Mouse (Mus musculus) duodenum, adult 2 months (tissue): ENCODE measurements around the gene Timm17b. TPM values are rescaled to one million over a fixed set of nuclear protein-coding genes. Genes with fewer than 3 reads are reported as not detected.

Source experiments
- polyA plus RNA-seq: library from polyadenylated mRNA; depleted of rRNA; stranded (reverse); fragments of >200 nt; gene quantifications from 2 replicates; pipeline ENCODE4 v1.2.3, GENCODE M21; 2012; ENCODE audit warnings: low replicate concordance; rRNA removed

Gene Timm17b
- 50.6 and 53.9 TPM in 2 replicates for polyA plus RNA-seq

DNA sequence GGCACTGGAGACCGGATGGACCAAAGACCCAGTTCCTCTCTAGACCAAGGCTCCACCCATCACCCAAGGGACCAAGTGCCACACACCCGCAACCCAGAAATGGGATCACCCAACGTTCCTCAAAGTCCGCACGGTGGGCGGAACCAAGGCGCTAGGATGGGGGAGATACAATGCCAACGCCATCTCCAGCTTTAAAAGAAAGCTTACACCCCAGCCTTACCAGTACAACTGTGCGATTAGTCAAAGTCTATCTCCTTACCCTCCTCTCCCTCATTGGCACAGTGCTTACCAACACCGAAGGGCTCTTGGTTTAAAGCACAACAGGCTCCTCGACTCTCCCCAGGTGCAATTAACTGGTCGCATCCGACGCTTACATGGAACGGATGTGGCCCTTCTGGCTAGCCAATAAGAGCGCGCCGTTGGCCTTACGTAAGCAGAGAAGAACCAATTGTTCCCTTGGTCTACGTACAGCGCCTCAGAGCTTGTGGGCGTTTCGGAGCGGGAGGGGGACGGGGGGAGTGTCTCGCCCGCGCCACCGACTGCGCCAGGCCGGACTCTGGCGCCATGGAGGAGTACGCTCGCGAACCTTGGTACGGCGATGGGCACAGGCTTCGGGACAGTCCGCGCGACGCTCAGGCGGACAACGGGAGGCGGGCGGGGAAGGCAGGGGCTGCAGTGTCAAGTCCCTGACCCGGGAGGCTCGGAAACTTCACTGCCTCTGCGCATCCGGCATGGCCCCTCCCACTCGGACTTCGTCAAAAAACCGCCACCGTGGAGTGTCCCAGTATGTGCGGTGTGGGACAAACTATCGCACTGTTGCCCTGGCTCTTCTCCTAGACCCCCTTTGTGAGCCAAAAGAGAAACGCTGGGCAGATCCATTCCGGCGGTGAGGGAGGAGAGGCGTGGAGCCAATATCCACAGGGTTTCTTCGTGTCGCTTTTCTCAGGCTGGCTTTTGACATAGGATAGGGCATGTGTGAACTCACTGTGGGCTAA is at the start of gene Timm17b, which contains the start of gene Pqbp1:
Gene Timm17b (plus strand): TSS at position 478 of the 995 bp plus-strand sequence.
Gene Pqbp1 (minus strand): TSS at position 390 of the 995 bp plus-strand sequence.

DNA sequence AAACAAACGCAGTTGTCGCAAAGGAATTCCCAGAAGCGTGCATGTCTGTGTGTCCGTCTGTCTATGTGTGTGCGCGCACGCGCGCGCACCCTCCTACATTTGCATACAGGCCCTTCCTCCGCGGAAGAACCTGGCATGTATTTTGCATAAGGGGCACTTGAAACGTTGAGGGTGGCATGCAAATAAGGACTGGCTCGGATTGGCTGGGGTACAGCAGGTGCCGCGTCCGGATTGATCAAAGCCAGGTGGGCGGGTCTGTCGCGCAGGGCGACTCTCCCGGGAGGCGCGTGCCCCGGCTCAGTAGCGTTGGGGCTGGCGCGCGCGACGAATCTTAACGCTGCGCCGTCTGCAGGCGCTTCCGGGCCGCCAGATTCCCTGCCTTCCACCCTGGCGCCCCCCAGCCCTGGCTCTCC is 21.1 kb upstream of the Timm17b start, which contains the start of gene Pim2:
Gene Pim2 (plus strand): TSS at position 256 of the 413 bp plus-strand sequence.

DNA sequence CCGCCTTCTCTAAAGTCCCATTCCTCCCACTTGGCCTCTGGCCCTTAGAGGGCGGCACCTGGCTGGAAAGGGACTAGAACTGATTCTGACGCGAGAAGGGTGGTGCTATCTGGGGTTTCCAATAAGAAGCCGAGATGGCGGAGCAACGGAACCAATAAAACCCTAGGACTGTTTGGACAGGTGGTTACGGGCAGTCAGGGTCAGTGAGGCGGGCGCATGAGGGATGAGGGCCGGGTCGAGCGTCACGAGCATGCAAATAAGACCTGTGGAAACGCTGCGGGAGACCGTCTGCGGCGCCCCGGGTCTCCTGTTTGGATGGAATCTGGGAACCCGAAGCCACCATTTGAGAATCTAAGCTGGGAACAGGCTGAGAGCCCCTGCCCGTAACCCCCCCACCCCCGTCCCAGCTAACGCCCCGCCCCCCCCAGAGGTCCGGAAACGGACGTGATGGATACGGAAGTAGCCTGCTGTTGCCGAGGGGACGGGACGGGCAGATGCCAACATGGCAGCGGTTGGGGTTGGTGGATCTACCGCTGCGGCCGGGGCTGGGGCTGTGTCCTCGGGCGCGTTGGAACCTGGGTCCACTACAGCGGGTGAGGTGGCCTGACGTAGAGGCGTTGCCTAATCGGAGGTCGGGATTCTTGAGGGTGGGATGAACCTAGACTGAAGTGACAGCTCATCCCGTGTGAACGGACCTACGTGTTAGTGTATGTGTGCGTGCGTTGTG is 15.2 kb upstream of the Timm17b start, which contains the start of gene Slc35a2:
Gene Slc35a2 (plus strand): TSS at position 188 of the 727 bp plus-strand sequence.

DNA sequence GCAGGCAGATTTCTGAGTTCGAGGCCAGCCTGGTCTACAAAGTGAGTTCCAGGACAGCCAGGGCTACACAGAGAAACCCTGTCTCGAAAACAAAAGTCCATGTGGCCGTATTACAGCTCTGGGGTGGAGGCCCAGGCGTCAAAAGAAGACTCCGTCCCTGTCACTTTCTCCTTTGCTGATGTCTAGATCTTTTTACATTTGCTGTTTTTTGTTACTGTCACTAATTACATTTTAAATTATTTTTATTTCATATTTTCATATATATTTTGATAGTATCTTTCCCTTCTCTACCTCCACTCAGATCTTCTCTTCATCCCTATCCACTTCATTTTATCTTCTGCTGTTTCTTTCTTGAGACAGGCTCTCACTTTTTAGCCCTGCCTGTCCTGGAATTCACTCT is 8.6 kb downstream of the Timm17b start, which contains the start of gene Gm10491:
Gene Gm10491 (minus strand): TSS at position 101 of the 400 bp plus-strand sequence.

DNA sequence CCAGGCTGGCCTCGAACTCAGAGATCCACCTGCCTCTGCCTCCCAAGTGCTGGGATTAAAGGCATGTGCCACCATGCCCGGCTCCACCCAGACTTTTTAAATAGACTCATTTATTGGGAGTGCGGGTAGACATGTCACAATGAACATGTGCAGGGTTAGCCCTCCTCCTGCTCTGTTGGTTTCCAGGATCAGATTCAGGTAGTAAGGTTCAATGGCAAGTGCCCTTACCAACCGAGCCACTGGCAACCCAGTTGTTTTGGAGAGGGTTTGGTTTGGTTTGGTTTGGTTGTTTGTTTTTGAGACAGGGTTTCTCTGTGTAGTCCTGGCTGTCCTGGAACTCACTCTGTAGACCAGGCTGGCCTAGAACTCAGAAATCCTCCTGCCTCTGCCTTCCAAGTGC is 10.1 kb downstream of the Timm17b start, which contains the start of gene Gm10490:
Gene Gm10490 (plus strand): TSS at position 301 of the 400 bp plus-strand sequence.

DNA sequence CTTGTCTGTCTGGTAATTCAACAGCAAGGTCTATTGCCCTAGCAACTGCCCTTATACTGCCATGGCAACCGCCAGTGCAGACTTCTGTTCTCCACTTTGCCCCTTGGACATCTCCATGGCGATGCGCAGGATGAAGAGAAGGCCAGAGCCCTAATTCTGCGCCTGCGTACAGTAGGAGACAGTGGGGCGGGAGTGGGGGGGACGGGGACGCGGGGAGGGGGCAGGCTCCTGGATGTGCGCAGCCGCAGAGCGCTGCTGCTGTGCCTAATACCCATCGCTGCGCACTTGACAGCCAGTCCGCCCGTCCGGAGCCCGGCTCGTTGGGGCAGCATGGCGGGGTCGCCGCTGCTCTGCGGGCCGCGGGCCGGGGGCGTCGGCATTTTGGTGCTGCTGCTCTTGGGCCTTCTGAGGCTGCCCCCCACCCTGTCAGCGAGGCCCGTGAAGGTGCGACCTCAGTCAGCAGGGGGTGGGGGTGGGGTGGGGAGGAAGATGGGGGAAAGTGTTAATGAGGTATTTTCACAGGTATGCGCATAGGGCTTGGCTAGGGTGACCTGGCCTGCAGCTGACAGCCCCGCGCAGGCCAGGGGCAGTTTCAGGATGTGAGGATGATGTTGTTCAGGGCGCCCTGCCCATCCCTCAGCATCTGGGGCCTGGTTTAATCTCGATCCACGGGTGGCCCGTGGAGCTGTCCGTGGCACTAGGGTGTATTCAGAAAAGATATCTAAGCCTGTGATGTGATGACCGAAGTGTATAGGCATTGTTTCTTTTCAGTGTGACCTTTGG is 20.6 kb downstream of the Timm17b start, which contains the start of gene Pcsk1n:
Gene Pcsk1n (plus strand): TSS at position 222 of the 783 bp plus-strand sequence.

DNA sequence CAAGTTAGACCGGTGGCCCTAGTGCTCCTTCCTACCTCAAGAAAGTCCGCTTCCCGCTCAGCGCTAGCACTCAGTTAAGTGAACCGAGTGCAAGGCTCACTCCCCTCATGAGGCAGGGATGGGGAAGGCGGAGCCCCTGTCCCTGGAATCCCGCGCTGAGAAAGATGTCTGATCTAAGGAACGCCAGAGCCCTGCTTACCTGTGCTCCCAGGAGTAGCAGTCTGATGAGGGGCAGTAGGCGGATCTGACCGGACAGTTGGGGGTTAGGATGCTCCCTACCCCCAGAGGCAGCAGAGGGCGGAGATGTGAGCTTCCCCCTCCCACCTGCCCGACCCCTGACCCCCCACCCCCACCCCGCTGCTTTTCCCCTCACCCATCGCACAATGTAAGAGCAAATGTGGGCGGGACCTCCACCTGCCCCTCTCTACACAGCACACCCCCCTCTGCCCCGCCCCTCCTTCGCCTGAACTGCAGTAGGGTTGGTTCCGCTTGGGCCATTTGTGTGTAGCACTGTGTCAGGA is 29.2 kb downstream of the Timm17b start, which contains the start of gene Eras:
Gene Eras (minus strand): TSS at position 338 of the 521 bp plus-strand sequence.

DNA sequence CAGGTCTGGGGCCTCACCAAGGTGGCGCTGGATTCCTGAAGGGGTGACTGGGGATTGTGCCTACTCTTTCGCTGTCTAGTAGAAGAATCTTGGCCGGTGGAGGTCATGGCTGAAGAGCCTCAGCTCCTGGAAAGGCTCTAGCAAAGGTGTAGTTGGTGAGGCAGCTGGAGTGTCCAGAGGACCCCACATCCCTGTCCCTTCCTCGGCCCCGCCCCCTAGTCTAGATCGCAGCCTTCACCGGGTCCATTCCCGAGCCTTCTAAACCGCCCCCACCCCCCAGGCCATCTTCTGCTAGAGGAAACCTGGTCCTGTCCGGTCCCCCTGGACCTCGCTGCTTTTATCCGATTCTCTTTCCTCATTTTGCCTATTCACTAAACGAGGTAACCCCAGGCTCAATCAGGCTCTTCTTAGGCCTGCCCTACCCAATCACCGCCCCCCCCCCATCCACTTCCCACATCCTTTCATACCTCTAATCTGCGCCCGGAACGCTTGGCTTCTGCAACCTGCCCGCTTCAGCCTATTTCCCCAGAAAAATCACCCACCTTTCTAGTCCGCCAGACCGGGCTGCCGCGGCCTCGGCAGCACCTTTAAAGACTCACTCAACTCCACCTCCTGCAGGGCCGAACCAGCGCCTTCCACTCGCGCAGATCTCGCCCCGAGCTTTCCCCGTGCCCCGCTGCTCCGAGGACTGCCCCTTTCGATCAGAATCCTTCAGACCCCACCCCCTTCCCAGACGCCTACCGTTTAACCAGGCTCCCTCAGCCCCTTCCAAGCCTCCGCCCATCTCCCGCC is 48.1 kb downstream of the Timm17b start, which contains the start of gene Hdac6:
Gene Hdac6 (minus strand): TSS at position 782 of the 792 bp plus-strand sequence.

Other genes with a start within 250 kb of the Timm17b start
- 12.6 and 29.4 TPM in 2 replicates for gene Prickle3, start 242.1 kb upstream of the Timm17b start, polyA plus RNA-seq
- 79.9 and 101 TPM in 2 replicates for gene Plp2, start 228.0 kb upstream of the Timm17b start, polyA plus RNA-seq
- gene Magix, start 218.1 kb upstream of the Timm17b start, polyA plus RNA-seq, result 1.8 and 1.9 TPM in 2 replicates
- gene Gpkow, start 202.2 kb upstream of the Timm17b start, polyA plus RNA-seq, result 1.0 and 1.8 TPM in 2 replicates
- 25.3 and 29.7 TPM in 2 replicates for gene Wdr45, start 185.0 kb upstream of the Timm17b start, polyA plus RNA-seq
- gene Gm45208, start 177.1 kb upstream of the Timm17b start, polyA plus RNA-seq, result 0.74 and 2.9 TPM in 2 replicates
- 54.9 and 59.3 TPM in 2 replicates for gene Praf2, start 170.9 kb upstream of the Timm17b start, polyA plus RNA-seq
- 25.1 and 46.4 TPM in 2 replicates for gene Ccdc120, start 148.5 kb upstream of the Timm17b start, polyA plus RNA-seq
- 20.6 and 27.4 TPM in 2 replicates for gene Tfe3, start 136.8 kb upstream of the Timm17b start, polyA plus RNA-seq
- gene Gripap1, start 109.6 kb upstream of the Timm17b start, polyA plus RNA-seq, result 12.0 and 13.5 TPM in 2 replicates
- 0.60 and 0.85 TPM in 2 replicates for gene Kcnd1, start 77.1 kb upstream of the Timm17b start, polyA plus RNA-seq
- gene Otud5, start 58.0 kb upstream of the Timm17b start, polyA plus RNA-seq, result 40.2 and 43.1 TPM in 2 replicates
- 8.9 and 15.1 TPM in 2 replicates for gene Pim2, start 21.1 kb upstream of the Timm17b start, polyA plus RNA-seq
- 113 and 128 TPM in 2 replicates for gene Slc35a2, start 15.3 kb upstream of the Timm17b start, polyA plus RNA-seq
- gene Pqbp1, start 88 bp upstream of the Timm17b start, polyA plus RNA-seq, result 33.7 and 40.2 TPM in 2 replicates
- gene Gm10491, start 8.5 kb downstream of the Timm17b start, polyA plus RNA-seq, result not detected in 2 replicates
- not detected in 2 replicates for gene Gm10490, start 10.2 kb downstream of the Timm17b start, polyA plus RNA-seq
- 18.8 and 43.0 TPM in 2 replicates for gene Pcsk1n, start 20.5 kb downstream of the Timm17b start, polyA plus RNA-seq
- gene Eras, start 29.2 kb downstream of the Timm17b start, polyA plus RNA-seq, result not detected in 2 replicates
- 6.2 and 9.8 TPM in 2 replicates for gene Hdac6, start 48.5 kb downstream of the Timm17b start, polyA plus RNA-seq
- gene Gata1, start 78.7 kb downstream of the Timm17b start, polyA plus RNA-seq, result 0.24 and 0.27 TPM in 2 replicates
- 15.0 and 16.6 TPM in 2 replicates for gene Glod5, start 119.1 kb downstream of the Timm17b start, polyA plus RNA-seq
- gene Suv39h1, start 175.4 kb downstream of the Timm17b start, polyA plus RNA-seq, result 4.7 and 7.2 TPM in 2 replicates
- gene Was, start 191.1 kb downstream of the Timm17b start, polyA plus RNA-seq, result 1.9 and 5.2 TPM in 2 replicates
- gene Wdr13, start 233.5 kb downstream of the Timm17b start, polyA plus RNA-seq, result 53.2 and 126 TPM in 2 replicates
- gene Rbm3, start 246.5 kb downstream of the Timm17b start, polyA plus RNA-seq, result 19.6 and 25.9 TPM in 2 replicates